Mouse (Mus musculus) cerebellum, adult 2 months (tissue): ENCODE results near the gene Chst3.

ENCODE experiments used
- CTCF ChIP-seq: fragments of 200-500 bp; IDR thresholded peaks from 2 replicates; pipeline ENCODE4 v1.5.1; 2011; ENCODE audit warnings: low read depth, mild to moderate bottlenecking, control low read depth, low read length, moderate library complexity, borderline replicate concordance; ENCODE audit not compliant: insufficient read depth
- POLR2A ChIP-seq: fragments of 200-500 bp; IDR thresholded peaks from 2 replicates; pipeline ENCODE4 v1.6.1; 2011; ENCODE audit warnings: low read length, control low read depth, borderline replicate concordance; ENCODE audit not compliant: insufficient read depth

DNA sequence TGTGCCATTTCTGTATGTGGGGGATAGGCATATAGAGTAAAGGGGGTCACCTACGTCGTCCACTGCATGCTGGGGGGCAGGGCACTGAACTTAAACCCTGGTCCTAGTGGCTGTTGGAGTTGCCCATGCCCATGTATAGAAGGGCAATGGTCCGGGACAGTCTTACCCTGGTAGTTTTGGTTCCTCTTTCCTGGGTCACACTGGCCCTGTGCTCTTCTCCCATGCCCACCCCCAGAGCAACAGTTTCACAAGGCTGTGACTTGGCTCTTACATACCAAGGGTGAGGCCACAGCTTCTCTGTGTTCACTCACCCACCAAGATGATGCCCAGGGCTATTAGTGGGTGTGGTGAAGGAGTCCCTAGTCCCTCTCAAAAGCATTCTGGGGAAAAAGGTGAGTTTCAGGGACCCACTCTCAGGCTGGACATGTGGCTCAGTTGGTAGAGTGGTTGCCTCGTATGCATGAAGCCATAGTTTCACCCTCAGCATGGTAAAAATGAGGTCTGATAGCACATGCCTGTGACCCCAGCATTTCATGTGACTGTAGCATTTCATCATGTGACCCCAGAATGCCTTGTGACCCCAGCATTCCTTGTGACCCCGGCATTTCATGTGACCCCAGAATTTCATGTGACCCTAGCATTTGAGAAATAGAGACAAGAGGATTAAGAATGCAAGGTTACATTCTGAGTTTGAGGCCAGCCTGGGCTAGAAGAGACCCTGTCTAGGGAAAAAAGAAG, 41.7 kb upstream of the Chst3 start:
- TF ChIP-seq POLR2A = no peak
- no peak for TF ChIP-seq CTCF
